Mouse (Mus musculus) G1E (cell line): ENCODE measurements around the gene 1700003F12Rik.

ENCODE experiments used
- CTCF ChIP-seq: IDR thresholded peaks from 2 replicates; pipeline ENCODE4 v1.5.1; 2012; ENCODE audit warnings: low read depth, low read length, inconsistent platforms, mixed read lengths
- GATA1 ChIP-seq: IDR thresholded peaks from 2 replicates; pipeline ENCODE4 v1.6.1; 2012; ENCODE audit warnings: borderline replicate concordance, low read length, inconsistent platforms, mixed read lengths

DNA sequence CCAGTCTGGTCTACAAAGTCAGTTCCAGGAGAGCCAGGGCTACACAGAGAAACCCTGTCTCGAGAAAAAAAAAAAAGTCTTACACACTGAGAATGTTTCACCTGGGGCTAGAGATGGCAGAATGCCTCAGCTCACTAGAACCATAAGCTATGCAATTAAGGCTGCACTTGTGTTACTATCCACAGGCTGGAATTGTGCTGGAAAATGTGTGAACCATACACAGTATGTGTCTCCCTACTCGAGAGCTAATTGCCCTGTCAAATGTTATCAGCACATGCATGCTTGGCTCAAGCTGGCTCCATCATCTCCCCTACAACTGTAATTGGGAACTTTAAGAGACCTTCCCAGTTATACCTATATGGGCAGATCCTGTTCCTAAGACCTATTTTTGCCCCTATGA is 4.1 kb downstream of the 1700003F12Rik start:
- TF ChIP-seq CTCF = no peak
- TF ChIP-seq GATA1 = no peak
